Mouse (Mus musculus) gastrocnemius, adult 2 months (tissue): ENCODE data around the gene Gabra4. TPM values are rescaled to one million over a fixed set of nuclear protein-coding genes. Genes with fewer than 3 reads are reported as not detected.
"Not testable (repeated sequence)": the region's sequence is repeated elsewhere in the genome, so short reads cannot be mapped to it uniquely, and the experiment has no call there.

Source experiments
- DNase-seq: peaks from one replicate; pipeline ENCODE4 v3.0.0; 2022
- H3K27ac ChIP-seq: fragments of 200-600 bp; 2 replicates; pipeline ENCODE4 v1.8.1; 2022; ENCODE audit warnings: mild to moderate bottlenecking
- H3K4me3 ChIP-seq: fragments of 200-600 bp; 2 replicates; pipeline ENCODE4 v1.8.1; 2022; ENCODE audit warnings: mild to moderate bottlenecking, moderate library complexity
- CTCF ChIP-seq: fragments of 200-600 bp; IDR thresholded peaks from 2 replicates; pipeline ENCODE4 v1.8.1; 2022; ENCODE audit warnings: antibody characterized with exemption, mild to moderate bottlenecking, moderate library complexity
- intact Hi-C: fragments of 180-260 bp; cut with DNase I; formaldehyde crosslinking; loops from one replicate; pipeline ENCODE4 v1.15.1; 2025
- total RNA-seq, 2 experiments: library from RNA; stranded (reverse); gene quantifications; 2 replicates each; pipeline ENCODE4 v1.2.3; 2021

The Gabra4 gene
- total RNA-seq, 2 experiments from 2014 or later: not detected

GRCm38 (mm10) chr5:71608735-71609134 is 49.4 kb downstream of the Gabra4 start:
- H3K4me3 ChIP-seq: no peak overlapping the region
- TF ChIP-seq CTCF: no peak
- intact Hi-C loops: no loop called here
- no peak for DNase-seq
- H3K27ac ChIP-seq: no peak overlapping the region

GRCm38 (mm10) chr5:71606907-71607306 is 51.2 kb downstream of the Gabra4 start:
- intact Hi-C loops: no loop called here
- TF ChIP-seq CTCF: no peak

GRCm38 (mm10) chr5:71604128-71604690 is 53.9 kb downstream of the Gabra4 start:
- intact Hi-C loops: no loop called here
- TF ChIP-seq CTCF: no peak
- no peak for DNase-seq
- Histone ChIP-seq H3K27ac (no peak overlapping the region), H3K4me3 (no peak overlapping the region)

More at GRCm38 (mm10) chr5:71606907-71607306, 51.2 kb downstream of the Gabra4 start:
- Histone ChIP-seq H3K4me3 (no peak overlapping the region), H3K27ac (no peak overlapping the region)
- no peak for DNase-seq

GRCm38 (mm10) chr5:71595321-71595720 is 62.8 kb downstream of the Gabra4 start:
- intact Hi-C loops: no loop called here
- Histone ChIP-seq H3K4me3 (no peak overlapping the region), H3K27ac (no peak overlapping the region)
- TF ChIP-seq CTCF: no peak
- no peak for DNase-seq

- Histone ChIP-seq H3K4me3 (no peak overlapping the region), H3K27ac (no peak overlapping the region)
- no peak for TF ChIP-seq CTCF
- intact Hi-C loops: no loop called here
- DNase-seq: no peak
Observed at GRCm38 (mm10) chr5:71593745-71594255, 64.3 kb downstream of the Gabra4 start.

- intact Hi-C loops: no loop called here
- no peak overlapping the region for H3K4me3 ChIP-seq
- no peak for DNase-seq
- TF ChIP-seq CTCF: no peak
- no peak overlapping the region for H3K27ac ChIP-seq
Observed at GRCm38 (mm10) chr5:71571646-71572237, 86.4 kb downstream of the Gabra4 start.

GRCm38 (mm10) chr5:71548079-71548478 is 110.0 kb downstream of the Gabra4 start, which contains the start of gene Cox7b2:
TSS of gene Cox7b2 (minus strand) at chr5:71548205.
- DNase-seq: no peak
- no peak for TF ChIP-seq CTCF
- intact Hi-C loops: no loop called here
- H3K4me3 ChIP-seq: no peak within 1 kb of the TSS
- H3K27ac ChIP-seq: no peak within 1 kb of the TSS

- peak; percentile 7; the same call in 1 of the 2 replicates for TF ChIP-seq CTCF
- no peak for DNase-seq
- no peak overlapping the region for H3K27ac ChIP-seq
- H3K4me3 ChIP-seq: no peak overlapping the region
- intact Hi-C loops: no loop called here
Observed at GRCm38 (mm10) chr5:71545554-71545953, 112.6 kb downstream of the Gabra4 start.

- DNase-seq, H3K4me3 ChIP-seq, intact Hi-C loops: not testable (repeated sequence)
Observed at GRCm38 (mm10) chr5:71525486-71525885, 132.6 kb downstream of the Gabra4 start.

More at GRCm38 (mm10) chr5:71525486-71525885, 132.6 kb downstream of the Gabra4 start:
- not testable (repeated sequence) for H3K27ac ChIP-seq

Other genes starting within 250 kb of the Gabra4 start
- gene Cox7b2, start 110.1 kb downstream of the Gabra4 start, total RNA-seq: not detected
- under 1 TPM in 1 of 2 experiments, not detected in 1; 0.03 TPM for gene Gabrb1, start 195 bp downstream of the Gabra4 start, total RNA-seq